Mouse (Mus musculus) bone marrow, adult 2 months (tissue): ENCODE data around the gene Olfr1274-ps.
"Not testable (repeated sequence)": the region's sequence is repeated elsewhere in the genome, so short reads cannot be mapped to it uniquely, and the experiment has no call there.

Experiments
- CTCF ChIP-seq: fragments of 200-500 bp; IDR thresholded peaks from 2 replicates; pipeline ENCODE4 v1.5.1; 2011; ENCODE audit warnings: low read length, control low read depth; ENCODE audit not compliant: control insufficient read depth, insufficient read depth
- POLR2A ChIP-seq: fragments of 200-500 bp; IDR thresholded peaks from 2 replicates; pipeline ENCODE4 v1.6.1; 2011; ENCODE audit warnings: low read depth, mild to moderate bottlenecking, control low read depth, low read length, borderline replicate concordance; ENCODE audit not compliant: control insufficient read depth

DNA sequence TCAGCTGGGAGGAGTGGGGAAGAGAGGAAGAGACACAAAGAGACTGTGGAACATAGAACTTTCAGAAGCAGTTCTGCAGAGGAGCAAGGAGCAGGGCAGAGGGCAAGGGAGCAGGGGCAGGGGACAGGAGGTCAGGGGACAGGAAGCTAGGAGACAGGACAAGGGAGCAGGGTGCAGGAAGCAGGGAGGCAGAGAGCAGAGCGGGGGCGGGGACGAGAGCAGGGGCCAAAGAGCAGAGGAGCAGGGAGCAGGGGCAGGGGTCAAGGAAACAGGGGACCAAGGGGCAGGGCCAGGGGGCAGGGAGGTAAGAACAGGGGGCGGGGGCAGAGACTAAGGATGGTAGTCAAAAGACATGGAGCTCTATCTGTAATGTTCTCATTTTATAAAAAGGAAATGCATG lies 43.3 kb downstream of the Olfr1274-ps start:
- TF ChIP-seq CTCF, POLR2A: not testable (repeated sequence)
